Mouse (Mus musculus) embryonic facial prominence, embryonic 15.5 days (tissue): ENCODE measurements around the gene Klhl24. TPM values are rescaled to one million over a fixed set of nuclear protein-coding genes. Genes with fewer than 3 reads are reported as not detected.
A peak's percentile ranks its signal among the peaks of the same experiment; 100 is the strongest.
"Not testable (repeated sequence)": the region's sequence is repeated elsewhere in the genome, so short reads cannot be mapped to it uniquely, and the experiment has no call there.

Experiments
- ATAC-seq: fragments of 200-750 bp; cut with Nextera tagmentation; 2 replicates; pipeline ENCODE4 v1.8.0; 2017; ENCODE audit warnings: low read depth, moderate TSS enrichment; ENCODE audit not compliant: insufficient number of reproducible peaks, low FRiP score, low TSS enrichment
- H3K27ac ChIP-seq: fragments of 300-500 bp; sonication (generic); replicated peaks from 2 replicates; pipeline ENCODE4 v1.5.1; 2015; ENCODE audit warnings: mild to moderate bottlenecking, inconsistent platforms
- H3K27me3 ChIP-seq: fragments of 300-500 bp; sonication (generic); 2 replicates; pipeline ENCODE4 v1.6.1; 2015; ENCODE audit warnings: inconsistent platforms
- H3K36me3 ChIP-seq: fragments of 300-500 bp; sonication (generic); 2 replicates; pipeline ENCODE4 v1.6.1; 2015; ENCODE audit warnings: mild to moderate bottlenecking, inconsistent platforms
- H3K4me1 ChIP-seq: fragments of 300-500 bp; sonication (generic); 2 replicates; pipeline ENCODE4 v1.6.1; 2015; ENCODE audit warnings: inconsistent platforms
- H3K4me2 ChIP-seq: fragments of 300-500 bp; sonication (generic); replicated peaks from 2 replicates; pipeline ENCODE4 v1.6.1; 2015; ENCODE audit warnings: mild to moderate bottlenecking, inconsistent platforms
- H3K4me3 ChIP-seq: fragments of 300-500 bp; sonication (generic); replicated peaks from 2 replicates; pipeline ENCODE4 v1.5.1; 2015; ENCODE audit warnings: mild to moderate bottlenecking, inconsistent platforms
- H3K9ac ChIP-seq: fragments of 300-500 bp; sonication (generic); 2 replicates; pipeline ENCODE4 v1.6.1; 2015; ENCODE audit warnings: inconsistent platforms
- H3K9me3 ChIP-seq: fragments of 300-500 bp; sonication (generic); replicated peaks from 2 replicates; pipeline ENCODE4 v1.6.1; 2016; ENCODE audit warnings: inconsistent platforms
- WGBS: fragments of 180-500 bp; shearing (Covaris S2); methylation state at CpG from one replicate; pipeline ENCODE4 v1.1.7; 2015; 5-methylcytosine and 5-hydroxymethylcytosine counted together
- polyA plus RNA-seq: library from polyadenylated mRNA; unstranded; fragments of >200 nt; fragmentation: Nextera tagmentation; extraction: Ambion mirVana; gene quantifications from 2 replicates; pipeline ENCODE4 v1.2.1, GENCODE M21; 2015

The Klhl24 gene
- polyA plus RNA-seq, 1 experiment from 2014 or later = 23.1 TPM

- peak overlapping the region; percentile 98 for H3K27ac ChIP-seq
- no peaks in the 10 kb centered on the region for H3K27me3 ChIP-seq
- peak overlapping the region; percentile 87 for H3K4me3 ChIP-seq
- 0 out of 2 replicates have a peak, but pooled peaks cover 4% of the 10 kb centered on the region for H3K9me3 ChIP-seq
- peaks cover 5% of the 10 kb centered on the region for H3K36me3 ChIP-seq
- peak overlapping the region; percentile 67 for H3K4me2 ChIP-seq
- WGBS = under 1% methylated on average over 60 of the region's 61 CpGs
- no peaks in the 10 kb centered on the region for H3K4me1 ChIP-seq
- peak overlapping the region; percentile 93 for H3K9ac ChIP-seq
- peak; percentile 90 for ATAC-seq
These were observed 501 bp downstream of the Klhl24 start for GRCm38 (mm10) chr16:20097711-20098374.

- Histone ChIP-seq H3K9ac (peak overlapping the region; percentile 93), H3K27me3 (no peaks in the 10 kb centered on the region), H3K4me2 (peak overlapping the region; percentile 67), H3K4me3 (peak overlapping the region; percentile 87), H3K36me3 (peaks cover 9% of the 10 kb centered on the region), H3K4me1 (no peaks in the 10 kb centered on the region), H3K9me3 (0 out of 2 replicates have a peak, but pooled peaks cover 4% of the 10 kb centered on the region), H3K27ac (peak overlapping the region; percentile 98)
- ATAC-seq = no peak
- 7% methylated on average over 4 of the region's 4 CpGs for WGBS
These were observed 1.0 kb downstream of the Klhl24 start for GRCm38 (mm10) chr16:20098375-20098727.

- peaks cover 11% of the 10 kb centered on the region for H3K9me3 ChIP-seq
- H3K4me1 ChIP-seq = no peaks in the 10 kb centered on the region
- no peak for ATAC-seq
- WGBS = 87% methylated on average over 6 of the region's 6 CpGs
- peaks cover 16% of the 10 kb centered on the region for H3K36me3 ChIP-seq
- H3K27ac ChIP-seq = no peak overlapping the region
- no peak overlapping the region for H3K4me3 ChIP-seq
- H3K27me3 ChIP-seq = no peaks in the 10 kb centered on the region
- H3K9ac ChIP-seq = no peak overlapping the region
- H3K4me2 ChIP-seq = no peak overlapping the region
These were observed 1.7 kb downstream of the Klhl24 start for GRCm38 (mm10) chr16:20098866-20099629.

GRCm38 (mm10) chr16:20106996-20107395, 9.7 kb downstream of the Klhl24 start:
- Histone ChIP-seq H3K9ac (no peak overlapping the region), H3K4me2 (no peak overlapping the region), H3K4me1 (no peaks in the 10 kb centered on the region), H3K9me3 (peaks cover 13% of the 10 kb centered on the region), H3K27ac (no peak overlapping the region), H3K36me3 (peaks cover 67% of the 10 kb centered on the region), H3K27me3 (no peaks in the 10 kb centered on the region), H3K4me3 (no peak overlapping the region)
- ATAC-seq = no peak
- 95% methylated on average over 8 of the region's 8 CpGs for WGBS

- Histone ChIP-seq H3K4me2 (no peak overlapping the region), H3K9me3 (0 out of 2 replicates have a peak, but pooled peaks cover 3% of the 10 kb centered on the region), H3K27ac (no peak overlapping the region), H3K4me1 (no peaks in the 10 kb centered on the region), H3K4me3 (no peak overlapping the region), H3K9ac (no peak overlapping the region), H3K27me3 (no peaks in the 10 kb centered on the region), H3K36me3 (peaks cover 55% of the 10 kb centered on the region)
- no peak for ATAC-seq
- WGBS = 94% methylated on average over 6 of the region's 6 CpGs
These were observed 11.6 kb downstream of the Klhl24 start for GRCm38 (mm10) chr16:20108961-20109360.

- no peaks in the 10 kb centered on the region for H3K27me3 ChIP-seq
- peaks cover 47% of the 10 kb centered on the region for H3K36me3 ChIP-seq
- no peaks in the 10 kb centered on the region for H3K9me3 ChIP-seq
- H3K9ac ChIP-seq = no peak overlapping the region
- H3K27ac ChIP-seq = no peak overlapping the region
- H3K4me3 ChIP-seq = no peak overlapping the region
- H3K4me1 ChIP-seq = no peaks in the 10 kb centered on the region
- no peak overlapping the region for H3K4me2 ChIP-seq
- 76% methylated on average over 2 of the region's 2 CpGs for WGBS
- ATAC-seq = no peak
These were observed 15.3 kb downstream of the Klhl24 start for GRCm38 (mm10) chr16:20112649-20113048.

- no peak overlapping the region for H3K4me2 ChIP-seq
- H3K9me3 ChIP-seq = no peaks in the 10 kb centered on the region
- ATAC-seq = no peak
- WGBS = 75% methylated on average over 4 of the region's 4 CpGs
- no peak overlapping the region for H3K9ac ChIP-seq
- no peak overlapping the region for H3K4me3 ChIP-seq
- no peaks in the 10 kb centered on the region for H3K27me3 ChIP-seq
- no peak overlapping the region for H3K27ac ChIP-seq
- no peaks in the 10 kb centered on the region for H3K4me1 ChIP-seq
- peaks cover 40% of the 10 kb centered on the region for H3K36me3 ChIP-seq
These were observed 18.7 kb downstream of the Klhl24 start for GRCm38 (mm10) chr16:20116069-20116468.

GRCm38 (mm10) chr16:20126319-20126883, 29.1 kb downstream of the Klhl24 start:
- not testable (repeated sequence) for H3K4me3 ChIP-seq, H3K27ac ChIP-seq, H3K27me3 ChIP-seq, H3K9me3 ChIP-seq, ATAC-seq, H3K4me2 ChIP-seq, H3K4me1 ChIP-seq, H3K9ac ChIP-seq
- 77% methylated on average over 10 of the region's 10 CpGs for WGBS
- H3K36me3 ChIP-seq = peaks cover 37% of the 10 kb centered on the region

GRCm38 (mm10) chr16:20130397-20130796, 33.1 kb downstream of the Klhl24 start:
- no peak overlapping the region for H3K9ac ChIP-seq
- H3K36me3 ChIP-seq = peaks cover 13% of the 10 kb centered on the region
- 47% methylated on average over 2 of the region's 2 CpGs for WGBS
- H3K27ac ChIP-seq = no peak overlapping the region
- H3K4me2 ChIP-seq = no peak overlapping the region
- no peak for ATAC-seq
- H3K9me3 ChIP-seq = no peaks in the 10 kb centered on the region
- no peaks in the 10 kb centered on the region for H3K4me1 ChIP-seq
- H3K27me3 ChIP-seq = no peaks in the 10 kb centered on the region
- no peak overlapping the region for H3K4me3 ChIP-seq

GRCm38 (mm10) chr16:20140772-20141531, 43.6 kb downstream of the Klhl24 start, which contains the start of gene Yeats2:
Gene Yeats2, plus strand, starts transcription at chr16:20141063.
- H3K4me2 ChIP-seq = peak within 1 kb of the TSS; percentile 59
- peak within 1 kb of the TSS; percentile 81 for H3K4me3 ChIP-seq
- no peaks in the 10 kb centered on the region for H3K36me3 ChIP-seq
- under 1% methylated on average over 86 of the region's 92 CpGs for WGBS
- no peaks in the 10 kb centered on the region for H3K9me3 ChIP-seq
- peaks cover 15% of the 10 kb centered on the region for H3K4me1 ChIP-seq
- H3K27ac ChIP-seq = peak within 1 kb of the TSS; percentile 94
- peak; percentile 95 for ATAC-seq
- no peaks in the 10 kb centered on the region for H3K27me3 ChIP-seq
- peak within 1 kb of the TSS; percentile 91 for H3K9ac ChIP-seq

GRCm38 (mm10) chr16:20144568-20144967, 47.2 kb downstream of the Klhl24 start:
- H3K4me2 ChIP-seq = no peak overlapping the region
- H3K9me3 ChIP-seq = no peaks in the 10 kb centered on the region
- no peak overlapping the region for H3K9ac ChIP-seq
- no peak overlapping the region for H3K4me3 ChIP-seq
- peaks cover 15% of the 10 kb centered on the region for H3K4me1 ChIP-seq
- no peak for ATAC-seq
- H3K27me3 ChIP-seq = no peaks in the 10 kb centered on the region
- H3K27ac ChIP-seq = no peak overlapping the region
- 91% methylated on average over 3 of the region's 3 CpGs for WGBS
- H3K36me3 ChIP-seq = no peaks in the 10 kb centered on the region
